Mouse (Mus musculus) megakaryocyte progenitor cell, adult 5-6 weeks (primary cell): ENCODE results near the gene Hoxa2. TPM values are rescaled to one million over a fixed set of nuclear protein-coding genes. Genes with fewer than 3 reads are reported as not detected.

ENCODE experiments used
- ATAC-seq: replicated peaks from 2 replicates; pipeline ENCODE4 v1.8.0; 2016; ENCODE audit warnings: mild to moderate bottlenecking, moderate TSS enrichment, inconsistent platforms; ENCODE audit not compliant: poor library complexity
- total RNA-seq, 2 experiments: library from RNA; stranded (forward) in 1 of 2; stranded (reverse) in 1 of 2; fragments of 157-497, 149-512 nt in 1 of 2; fragments of 200-1000 nt in 1 of 2; gene quantifications; 2 replicates each; pipeline versions ENCODE4 v1.2.3 to v1.2.4; 2015 to 2017

Hoxa2 gene
- total RNA-seq, 2 experiments from 2014 or later, result 0.86 TPM; not detected in 1

GRCm38 (mm10) chr6:52151571-52151970 is 13.1 kb downstream of the Hoxa2 start:
- ATAC-seq, result no peak

GRCm38 (mm10) chr6:52150401-52150966 is 14.1 kb downstream of the Hoxa2 start:
- ATAC-seq, result no peak

GRCm38 (mm10) chr6:52139115-52139514 is 25.5 kb downstream of the Hoxa2 start:
- no peak for ATAC-seq

GRCm38 (mm10) chr6:52138576-52138975 is 26.1 kb downstream of the Hoxa2 start:
- no peak for ATAC-seq

- no peak for ATAC-seq
Observed at GRCm38 (mm10) chr6:52137841-52138535, 26.6 kb downstream of the Hoxa2 start.

DNA sequence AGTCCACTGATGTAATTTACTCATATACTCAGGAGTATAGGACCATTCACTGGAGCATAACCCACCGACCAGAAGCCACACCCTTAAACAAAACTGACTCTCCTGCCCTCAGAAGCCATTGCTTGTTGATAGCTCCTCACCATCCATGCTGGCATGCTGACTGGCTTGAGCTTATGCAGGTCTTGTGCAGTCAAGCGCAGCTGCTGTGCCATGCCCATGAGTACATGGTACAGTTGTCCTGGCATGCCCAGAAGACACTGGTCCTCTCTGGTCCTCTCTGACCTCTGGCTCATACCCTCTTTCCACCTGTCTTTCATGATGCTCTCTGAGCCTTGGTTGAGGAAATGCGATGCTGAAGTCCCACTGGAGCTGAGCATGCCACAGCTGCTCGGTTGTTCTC is 41.0 kb downstream of the Hoxa2 start:
- no peak for ATAC-seq

- ATAC-seq, result no peak
Observed at GRCm38 (mm10) chr6:52121173-52121572, 43.5 kb downstream of the Hoxa2 start.

DNA sequence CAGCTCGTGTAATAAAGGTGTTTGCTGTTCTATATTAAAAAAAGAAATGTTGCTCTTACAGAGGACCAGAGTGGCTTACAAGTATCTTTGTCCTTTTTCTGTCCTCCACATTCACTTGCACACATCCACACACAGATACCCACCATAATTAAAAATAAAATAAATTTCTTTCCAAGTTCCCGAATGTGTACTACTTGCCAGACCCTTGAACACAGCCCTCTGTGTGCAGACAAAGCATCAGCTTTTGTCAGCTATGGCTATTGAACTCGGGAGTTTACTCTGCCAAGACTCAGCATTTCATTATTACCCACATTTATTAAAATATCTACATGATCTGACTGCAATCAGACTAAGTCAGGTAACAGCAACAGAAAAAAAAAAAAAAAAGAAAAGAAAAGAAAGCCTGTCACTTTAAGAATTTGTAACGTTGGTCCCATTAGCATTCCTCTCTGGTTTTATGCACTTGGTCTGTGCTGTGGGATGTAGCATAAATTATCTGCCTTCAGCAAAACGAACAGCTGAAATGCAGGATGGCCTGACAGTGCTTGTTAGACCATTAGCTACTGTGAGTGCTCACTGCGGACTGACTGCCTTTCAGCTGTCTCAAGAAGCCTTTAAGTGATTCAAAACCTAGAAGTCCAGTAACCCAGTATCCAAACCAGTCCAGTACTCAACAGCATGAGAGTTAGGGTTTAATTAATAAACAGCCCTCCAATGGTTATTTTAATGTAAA is 45.6 kb downstream of the Hoxa2 start:
- ATAC-seq, result no peak

DNA sequence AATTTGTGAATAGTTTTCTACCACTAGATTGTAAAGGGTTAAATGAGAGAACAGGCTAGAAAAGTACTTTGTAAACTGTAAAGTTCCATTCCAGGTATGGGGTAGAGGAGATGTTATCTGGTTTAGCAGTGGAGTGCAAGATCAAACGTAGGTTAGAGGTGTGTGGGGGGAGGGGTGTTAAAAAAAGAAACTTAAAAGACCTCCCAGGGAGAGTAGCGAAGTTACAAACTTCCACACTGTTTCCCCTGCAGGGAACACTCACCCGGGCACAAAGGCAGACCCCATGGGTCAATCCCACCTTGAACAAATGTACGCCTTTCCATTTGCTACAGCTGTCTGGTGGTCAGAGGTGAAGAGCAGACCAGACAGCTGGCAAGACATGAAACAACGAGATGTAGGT is 48.7 kb downstream of the Hoxa2 start:
- ATAC-seq, result no peak

Other genes starting within 250 kb of the Hoxa2 start
- gene Skap2, start 152.3 kb downstream of the Hoxa2 start, total RNA-seq (2015), result 96.8 and 103 TPM in 2 replicates
- 139 and 181 TPM in 2 replicates for gene Skap2, start 152.3 kb downstream of the Hoxa2 start, total RNA-seq (2017)
- gene Hoxa1, start 6.5 kb downstream of the Hoxa2 start, total RNA-seq (2015), result 0.15 and 0.17 TPM in 2 replicates
- gene Hoxa1, start 6.5 kb downstream of the Hoxa2 start, total RNA-seq (2017), result 0.10 TPM in 1 of 2 replicates, not detected in the other
- gene 5730596B20Rik, start 12.7 kb upstream of the Hoxa2 start, total RNA-seq (2015), result not detected in 2 replicates
- not detected in 2 replicates for gene 5730596B20Rik, start 12.7 kb upstream of the Hoxa2 start, total RNA-seq (2017)
- 0.88 and 1.9 TPM in 2 replicates for gene Hoxa4, start 26.9 kb upstream of the Hoxa2 start, total RNA-seq (2015)
- gene Hoxa4, start 26.9 kb upstream of the Hoxa2 start, total RNA-seq (2017), result 0.71 and 1.3 TPM in 2 replicates
- gene Hoxa5, start 39.8 kb upstream of the Hoxa2 start, total RNA-seq (2015), result 2.3 and 3.1 TPM in 2 replicates
- 0.83 and 1.1 TPM in 2 replicates for gene Hoxa5, start 39.8 kb upstream of the Hoxa2 start, total RNA-seq (2017)
- gene Hoxa6, start 43.9 kb upstream of the Hoxa2 start, total RNA-seq (2015), result 0.22 TPM in 1 of 2 replicates, not detected in the other
- not detected in 2 replicates for gene Hoxa6, start 43.9 kb upstream of the Hoxa2 start, total RNA-seq (2017)
- 0.59 and 2.1 TPM in 2 replicates for gene Hoxa3, start 48.5 kb upstream of the Hoxa2 start, total RNA-seq (2015)
- gene Hoxa3, start 48.5 kb upstream of the Hoxa2 start, total RNA-seq (2017), result 0.37 and 0.42 TPM in 2 replicates
- not detected in 2 replicates for gene Gm28308, start 48.5 kb upstream of the Hoxa2 start, total RNA-seq (2015)
- gene Gm28308, start 48.5 kb upstream of the Hoxa2 start, total RNA-seq (2017), result 0.84 TPM in 1 of 2 replicates, not detected in the other
- 11.4 and 15.7 TPM in 2 replicates for gene Hoxa7, start 57.0 kb upstream of the Hoxa2 start, total RNA-seq (2015)
- 5.5 and 8.2 TPM in 2 replicates for gene Hoxa7, start 57.0 kb upstream of the Hoxa2 start, total RNA-seq (2017)
- gene Hoxa9, start 66.3 kb upstream of the Hoxa2 start, total RNA-seq (2015), result 8.1 and 10.7 TPM in 2 replicates
- gene Hoxa9, start 66.3 kb upstream of the Hoxa2 start, total RNA-seq (2017), result 23.4 and 24.9 TPM in 2 replicates
- gene Hoxa10, start 76.0 kb upstream of the Hoxa2 start, total RNA-seq (2015), result 0.12 and 0.24 TPM in 2 replicates
- gene Hoxa10, start 76.0 kb upstream of the Hoxa2 start, total RNA-seq (2017), result 0.30 TPM in 1 of 2 replicates, not detected in the other
- gene Hoxa11, start 81.0 kb upstream of the Hoxa2 start, total RNA-seq (2015), result not detected in 2 replicates
- gene Hoxa11, start 81.0 kb upstream of the Hoxa2 start, total RNA-seq (2017), result 0.10 TPM in 1 of 2 replicates, not detected in the other
- gene Hoxa13, start 96.0 kb upstream of the Hoxa2 start, total RNA-seq (2015), result not detected in 2 replicates
- not detected in 2 replicates for gene Hoxa13, start 96.0 kb upstream of the Hoxa2 start, total RNA-seq (2017)
- gene Evx1, start 148.7 kb upstream of the Hoxa2 start, total RNA-seq (2015), result not detected in 2 replicates
- gene Evx1, start 148.7 kb upstream of the Hoxa2 start, total RNA-seq (2017), result not detected in 2 replicates